Mouse (Mus musculus) adrenal gland, postnatal 10 days (tissue): ENCODE results near the gene Mre11a. TPM values are rescaled to one million over a fixed set of nuclear protein-coding genes. Genes with fewer than 3 reads are reported as not detected.
A peak's percentile ranks its signal among the peaks of the same experiment; 100 is the strongest.

ENCODE experiments used
- DNase-seq: peaks from one replicate; pipeline ENCODE4 v3.0.0; 2021; ENCODE audit warnings: mixed read lengths
- long read RNA-seq, 2 experiments: library from polyadenylated mRNA; stranded (forward); transcript quantifications; one replicate each; pipeline ENCODE4 v2.0.0; 2021
- total RNA-seq, 2 experiments: library from RNA; stranded (reverse); gene quantifications; 2 replicates each; pipeline ENCODE4 v1.2.3; 2021

The Mre11a gene
- 10 to 100 TPM; 19.9 to 23.3 TPM for total RNA-seq
- long read RNA-seq, experiment 1, partial matches to known transcripts: 2 of 9 reads
- long read RNA-seq, experiment 1, other reads (novel, unspliced or antisense): 3 of 9 reads
- long read RNA-seq, experiment 2, partial matches to known transcripts: 0 of 3 reads
- long read RNA-seq, experiment 2, other reads (novel, unspliced or antisense): 3 of 3 reads

GRCm38 (mm10) chr9:14784039-14785002 lies at the start of gene Mre11a, which contains the start of gene Ankrd49:
TSS of gene Mre11a (plus strand) at chr9:14784654.
TSS of gene Ankrd49 (minus strand) at chr9:14784856.
- DNase-seq: peak; percentile 93

GRCm38 (mm10) chr9:14739498-14740150 lies 44.8 kb upstream of the Mre11a start:
- DNase-seq: peak; percentile 27

- no peak for DNase-seq
These were observed 44.1 kb upstream of the Mre11a start, which contains the start of gene Piwil4 for GRCm38 (mm10) chr9:14740151-14740924. TSS of gene Piwil4 (minus strand) at chr9:14740733.

GRCm38 (mm10) chr9:14750901-14751502 lies 33.5 kb upstream of the Mre11a start:
- peak; percentile 55 for DNase-seq

- peak; percentile 39 for DNase-seq
These were observed 32.9 kb upstream of the Mre11a start for GRCm38 (mm10) chr9:14751503-14752000.

- peak; percentile 74 for DNase-seq
These were observed 32.4 kb upstream of the Mre11a start, which contains the start of gene Fut4 for GRCm38 (mm10) chr9:14752001-14752522. TSS of gene Fut4 (minus strand) at chr9:14752393.

GRCm38 (mm10) chr9:14753947-14754346 lies 30.5 kb upstream of the Mre11a start:
- DNase-seq: no peak

- DNase-seq: no peak
These were observed 30.0 kb upstream of the Mre11a start for GRCm38 (mm10) chr9:14754469-14754868.

GRCm38 (mm10) chr9:14758590-14758989 lies 25.9 kb upstream of the Mre11a start:
- no peak for DNase-seq

GRCm38 (mm10) chr9:14759261-14759660 lies 25.2 kb upstream of the Mre11a start:
- DNase-seq: no peak

- peak; percentile 68 for DNase-seq
These were observed 19.7 kb upstream of the Mre11a start for GRCm38 (mm10) chr9:14764765-14765164.

GRCm38 (mm10) chr9:14769811-14770210 lies 14.6 kb upstream of the Mre11a start:
- DNase-seq: no peak

- peak; percentile 10 for DNase-seq
These were observed 13.5 kb upstream of the Mre11a start, which contains the start of gene 1700012B09Rik for GRCm38 (mm10) chr9:14770803-14771471. TSS of gene 1700012B09Rik (minus strand) at chr9:14771030.

- DNase-seq: no peak
These were observed 12.4 kb upstream of the Mre11a start for GRCm38 (mm10) chr9:14772074-14772473.

GRCm38 (mm10) chr9:14773813-14774212 lies 10.6 kb upstream of the Mre11a start:
- no peak for DNase-seq

GRCm38 (mm10) chr9:14778341-14778740 lies 6.1 kb upstream of the Mre11a start:
- no peak for DNase-seq

- DNase-seq: no peak
These were observed 2.9 kb downstream of the Mre11a start for GRCm38 (mm10) chr9:14787356-14787755.

- DNase-seq: no peak
These were observed 21.3 kb downstream of the Mre11a start for GRCm38 (mm10) chr9:14805714-14806113.

- DNase-seq: no peak
These were observed 22.3 kb downstream of the Mre11a start for GRCm38 (mm10) chr9:14806786-14807185.

GRCm38 (mm10) chr9:14810111-14810510 lies 25.7 kb downstream of the Mre11a start:
- DNase-seq: no peak
